Mouse (Mus musculus) heart, postnatal 0 days (tissue): Measurements from ENCODE around the gene Cacnb1.

Source experiments
- CTCF ChIP-seq: IDR thresholded peaks from 2 replicates; pipeline ENCODE4 v1.5.1; 2016; ENCODE audit warnings: antibody characterized with exemption, control low read depth, low read depth
- EP300 ChIP-seq: IDR thresholded peaks from 2 replicates; pipeline ENCODE4 v1.6.1; 2016; ENCODE audit warnings: antibody characterized with exemption, low read depth

GRCm38 (mm10) chr11:98027785-98028184 is 5.0 kb upstream of the Cacnb1 start:
- no peak for TF ChIP-seq EP300
- no peak for TF ChIP-seq CTCF
